Mouse (Mus musculus) left cerebral cortex, adult 8-10 months (tissue): ENCODE results near the gene Syngr2. TPM values are rescaled to one million over a fixed set of nuclear protein-coding genes. Genes with fewer than 3 reads are reported as not detected.
A peak's percentile ranks its signal among the peaks of the same experiment; 100 is the strongest.

ENCODE experiments used
- DNase-seq, 2 experiments: peaks; one replicate each; pipeline ENCODE4 v3.0.0; 2022; ENCODE audit warnings: low spot score in 2 of 2
- total RNA-seq, 4 experiments: library from RNA; stranded (reverse); gene quantifications; 2 replicates each; pipeline ENCODE4 v1.2.4; 2022

The Syngr2 gene
- 10 to 100 TPM; 12.2 to 23.8 (median 17.1) TPM for total RNA-seq

DNA sequence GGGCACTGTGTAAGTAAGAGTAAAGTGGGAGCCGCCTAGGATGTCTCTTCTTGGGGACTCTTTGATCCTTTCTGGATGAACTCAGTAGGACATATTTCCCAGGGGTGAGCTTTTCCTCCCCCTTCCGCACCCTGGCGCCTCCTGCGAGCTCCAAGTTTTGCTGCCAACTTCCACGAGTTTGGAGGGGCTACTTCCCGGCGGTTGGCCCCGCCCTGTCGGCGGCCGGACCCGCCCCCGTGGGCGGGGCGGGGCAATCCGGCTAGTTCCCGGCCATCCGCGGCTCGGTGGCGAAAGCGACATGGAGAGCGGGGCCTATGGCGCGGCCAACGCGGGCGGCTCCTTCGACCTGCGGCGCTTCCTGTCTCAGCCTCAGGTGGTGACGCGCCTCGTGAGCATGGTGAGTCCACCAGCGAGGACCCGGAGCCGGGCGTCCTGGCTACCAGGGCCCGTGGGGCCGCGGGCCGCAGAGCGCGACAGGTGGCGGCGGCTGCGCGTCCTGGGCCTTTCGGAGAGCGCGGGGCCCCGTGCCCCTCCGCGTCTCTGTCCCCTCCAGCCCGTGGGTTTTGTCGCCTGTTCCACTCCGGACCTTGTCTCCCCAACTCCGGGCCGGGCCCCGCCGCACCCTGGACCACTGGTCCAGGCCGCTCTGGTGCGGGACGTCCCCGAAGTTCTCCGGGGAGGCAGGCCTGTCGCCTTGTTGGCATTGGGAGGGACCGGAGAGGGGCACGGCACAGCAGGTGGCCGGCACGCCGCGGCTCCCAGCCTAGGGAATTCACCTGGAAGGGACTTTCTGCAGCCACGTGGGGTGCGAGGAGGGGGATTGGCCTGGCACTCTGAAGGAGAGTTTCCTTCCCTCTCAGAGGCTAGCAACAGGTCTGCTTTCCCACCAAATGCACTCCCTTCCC is at the start of gene Syngr2, which contains the start of gene Gm20708:
Syngr2 (plus strand) TSS at position 262 of the 905 bp plus-strand sequence.
Gm20708 (plus strand) TSS at position 262 of the 905 bp plus-strand sequence.
- no peak for DNase-seq

DNA sequence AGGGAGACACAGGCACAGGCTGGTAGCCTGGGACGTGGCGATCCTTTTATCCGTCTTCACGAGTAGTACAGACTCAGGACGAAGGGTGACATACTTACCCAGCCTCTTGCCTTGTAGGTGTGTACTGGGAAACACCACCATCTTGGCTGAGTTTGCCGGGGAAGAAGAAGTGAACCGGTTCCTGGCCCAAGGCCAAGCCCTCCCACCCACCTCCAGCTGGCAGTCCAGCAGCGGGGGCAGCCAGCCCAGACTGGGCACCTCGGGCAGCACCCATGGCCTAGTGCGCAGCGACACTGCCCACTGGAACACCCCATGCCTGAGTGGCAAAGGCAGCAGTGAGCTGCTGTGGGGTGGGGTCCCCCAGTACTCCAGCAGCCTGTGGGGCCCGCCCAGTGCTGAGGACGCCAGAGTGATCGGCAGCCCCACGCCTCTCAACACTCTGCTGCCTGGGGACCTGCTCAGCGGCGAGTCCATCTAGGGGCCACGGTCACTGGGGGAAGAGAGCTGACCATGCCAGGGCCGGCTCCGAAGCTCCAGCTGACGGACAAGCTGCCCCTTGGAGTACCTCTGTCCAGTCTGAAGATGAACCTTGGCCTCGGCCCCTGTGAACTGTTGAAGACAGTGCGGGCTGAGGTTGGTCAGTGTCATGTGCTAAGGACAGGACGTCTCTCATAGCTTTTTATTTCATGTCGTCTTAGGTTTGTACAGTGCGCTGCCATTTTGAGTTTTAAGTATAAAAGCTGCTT is 48.9 kb upstream of the Syngr2 start:
- DNase-seq: peak in 1 of 2 experiments; percentile 49

GRCm38 (mm10) chr11:117761801-117762200 is 47.7 kb upstream of the Syngr2 start:
- no peak for DNase-seq

- no peak for DNase-seq
Observed at GRCm38 (mm10) chr11:117762246-117762645, 47.2 kb upstream of the Syngr2 start.

DNA sequence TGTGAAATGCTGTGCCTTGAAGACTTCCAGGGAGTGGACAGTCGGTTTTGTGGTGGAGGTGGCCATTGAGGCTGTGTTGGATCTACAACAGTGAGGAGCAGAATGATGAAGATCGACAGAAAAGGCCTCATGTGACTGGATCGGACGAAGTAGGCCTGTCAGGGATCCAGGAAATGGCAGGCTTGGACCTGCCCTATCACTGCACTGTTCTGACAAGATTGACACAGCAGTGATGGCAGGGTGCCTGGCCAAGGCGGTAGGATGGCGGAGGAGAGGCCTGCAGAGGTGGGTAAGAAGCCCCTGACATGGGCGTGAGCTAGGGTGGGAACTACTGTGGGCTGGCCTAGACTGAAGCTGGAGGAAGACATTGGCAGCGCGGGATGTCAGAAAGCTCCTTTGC is 45.1 kb upstream of the Syngr2 start:
- no peak for DNase-seq

DNA sequence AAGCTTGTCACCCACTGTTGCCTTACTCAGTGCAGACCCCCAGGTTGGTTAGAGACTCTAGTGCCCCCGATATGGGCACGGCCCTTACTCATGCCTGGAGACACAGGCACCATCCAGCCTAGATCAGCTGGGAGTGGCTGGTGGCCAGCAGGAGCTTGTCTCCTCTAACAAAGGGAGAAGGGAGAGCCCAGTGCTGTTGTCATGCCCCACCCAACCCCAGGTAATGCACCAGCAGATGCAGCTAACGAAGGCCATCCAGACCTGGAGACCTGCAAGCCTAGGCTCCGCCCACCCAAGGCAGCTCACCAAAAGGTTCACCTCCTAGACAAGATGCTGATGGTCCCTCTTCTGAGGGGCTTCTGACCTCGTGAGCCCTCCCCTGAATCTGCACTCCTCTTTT is 44.1 kb upstream of the Syngr2 start:
- no peak for DNase-seq

- no peak for DNase-seq
Observed at GRCm38 (mm10) chr11:117766275-117766674, 43.2 kb upstream of the Syngr2 start.

GRCm38 (mm10) chr11:117768725-117769682 is 40.5 kb upstream of the Syngr2 start:
- DNase-seq: no peak

DNA sequence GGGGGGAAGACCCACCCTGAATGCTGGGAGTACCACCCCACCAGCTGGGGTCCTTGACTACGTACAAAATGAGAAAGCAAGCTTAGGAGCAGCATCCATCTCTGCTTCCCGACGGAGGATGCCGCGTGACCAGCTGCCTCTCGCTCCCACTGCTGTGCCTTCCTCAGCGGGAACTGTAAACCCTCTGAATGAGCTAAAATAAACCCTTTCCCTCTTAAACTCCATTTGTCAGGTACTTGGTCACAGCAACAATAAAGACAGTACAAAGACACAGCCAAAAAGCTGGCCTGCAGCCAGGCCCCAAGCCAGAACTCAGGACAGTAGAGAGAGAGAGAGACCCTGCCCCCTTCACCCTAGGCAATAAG is 39.8 kb upstream of the Syngr2 start:
- DNase-seq: no peak

GRCm38 (mm10) chr11:117770407-117770806 is 39.1 kb upstream of the Syngr2 start:
- DNase-seq: no peak

DNA sequence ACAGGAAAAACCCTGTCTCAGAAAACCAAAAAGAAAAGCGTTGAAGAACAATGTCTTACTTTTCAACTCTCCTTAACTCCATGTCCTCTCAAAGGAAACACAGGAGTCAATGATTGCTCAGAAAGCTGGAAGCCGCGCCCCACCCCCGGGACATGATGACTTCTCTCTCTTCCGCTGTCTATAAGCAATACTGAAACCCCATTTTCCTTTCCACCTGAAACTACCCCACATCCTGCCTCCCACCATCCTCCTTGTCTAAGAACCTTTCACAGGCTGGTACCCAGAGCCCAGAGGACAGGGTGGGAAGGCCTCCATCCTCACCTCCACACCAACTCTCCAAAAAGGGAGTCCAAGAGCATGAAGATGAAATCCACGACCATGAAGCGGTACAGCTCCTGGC is 37.1 kb upstream of the Syngr2 start:
- DNase-seq: no peak

- DNase-seq: no peak
Observed at GRCm38 (mm10) chr11:117774925-117775324, 34.5 kb upstream of the Syngr2 start.

DNA sequence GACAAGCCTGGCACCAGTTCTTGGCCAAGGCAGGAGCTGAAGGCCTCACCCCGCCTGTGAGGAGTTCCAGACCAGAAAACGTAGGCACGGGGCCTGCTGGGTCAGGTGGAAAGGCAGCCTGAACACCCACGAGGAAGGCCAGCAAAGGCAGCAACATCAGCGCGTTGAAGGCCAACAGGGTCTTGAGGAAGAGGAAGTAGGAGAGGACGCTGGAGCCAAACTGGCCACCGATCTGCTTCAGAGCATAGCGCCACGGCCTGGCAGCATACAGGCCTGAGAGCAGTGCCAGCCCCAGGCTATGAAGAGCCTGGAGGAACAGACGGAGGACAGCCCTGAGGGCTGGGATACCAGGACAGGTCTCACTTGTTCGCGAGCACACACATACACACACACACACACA is 33.9 kb upstream of the Syngr2 start:
- no peak for DNase-seq

DNA sequence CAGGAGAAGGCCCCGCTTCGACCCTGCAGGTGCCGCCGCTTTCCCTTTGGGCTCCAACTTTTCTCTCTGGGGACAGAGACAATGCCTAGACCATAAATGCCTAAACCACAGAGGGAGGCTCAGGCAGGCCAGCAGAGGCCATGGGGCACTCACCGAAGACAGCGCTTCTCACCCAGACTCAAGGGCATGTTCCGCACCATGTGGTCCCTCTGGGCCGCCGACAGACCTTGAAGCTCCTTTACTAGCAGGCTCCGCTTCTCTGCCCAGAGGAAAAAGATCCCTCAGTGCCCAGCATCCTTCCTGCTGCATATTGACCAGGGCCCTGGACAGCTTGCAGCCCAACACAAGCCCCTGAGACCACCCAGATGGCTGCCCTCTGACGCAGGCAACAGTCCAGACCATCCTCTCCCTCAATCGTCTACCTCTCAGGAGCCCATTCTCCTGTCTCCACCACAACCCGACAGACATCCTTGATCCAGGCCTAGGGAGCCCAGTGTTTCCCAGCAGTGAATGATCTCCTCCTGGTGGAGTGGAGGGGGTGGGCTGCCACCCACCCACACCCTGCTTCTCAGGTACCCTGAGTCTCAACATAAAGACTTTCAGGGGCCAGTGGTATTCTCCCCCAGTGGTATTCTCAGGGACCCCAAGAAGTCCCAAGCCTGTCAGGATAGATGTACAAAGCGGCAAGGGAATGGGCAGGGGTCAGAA is 33.2 kb upstream of the Syngr2 start:
- no peak for DNase-seq

DNA sequence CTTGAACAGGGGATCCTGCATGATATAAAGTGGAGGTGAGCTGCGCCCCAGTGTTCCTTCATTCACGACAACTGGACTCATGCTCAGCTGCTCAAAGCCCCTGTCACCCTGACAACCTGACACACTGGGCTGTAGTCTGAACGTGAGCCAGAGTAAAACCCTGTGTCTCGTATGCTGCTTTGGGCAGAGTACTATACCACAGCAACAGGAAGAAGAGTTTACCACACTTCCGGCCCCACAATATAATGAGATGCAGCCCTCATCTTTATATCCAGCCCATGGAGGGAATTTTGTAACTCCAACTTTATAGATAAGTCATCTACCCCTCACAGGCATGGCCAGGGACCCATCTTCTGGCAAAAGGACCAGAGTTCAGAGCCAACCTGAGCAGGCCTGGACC is 32.4 kb upstream of the Syngr2 start:
- no peak for DNase-seq

GRCm38 (mm10) chr11:117778031-117778430 is 31.4 kb upstream of the Syngr2 start:
- DNase-seq: no peak

DNA sequence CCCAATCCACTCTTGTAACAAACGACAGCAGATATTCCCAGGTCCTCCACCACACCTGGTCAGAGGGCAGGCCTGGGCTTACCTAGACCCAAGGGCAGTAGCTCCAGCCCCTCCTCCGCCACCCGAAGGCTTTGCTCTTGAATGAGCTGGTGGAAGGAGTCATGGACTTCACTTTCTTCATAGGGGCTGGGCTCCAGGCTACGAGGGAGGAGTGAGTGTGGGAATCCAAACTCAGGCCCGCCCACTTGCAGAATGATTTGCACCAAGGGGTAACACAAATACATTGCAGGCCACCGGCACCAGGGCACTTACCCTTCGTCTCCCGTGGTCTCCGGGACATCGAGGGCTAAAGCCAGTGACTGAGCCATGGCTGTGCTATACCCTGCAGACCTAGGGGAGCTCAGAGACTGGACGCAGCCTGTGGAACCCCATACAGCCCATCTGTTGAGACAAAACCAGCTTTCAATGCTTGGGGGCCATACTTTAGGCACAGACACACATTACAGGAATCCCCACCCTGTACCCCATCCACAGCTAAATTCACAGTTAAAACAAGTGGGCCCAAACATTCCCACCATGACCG is 30.5 kb upstream of the Syngr2 start:
- DNase-seq: no peak

- DNase-seq: no peak
Observed at GRCm38 (mm10) chr11:117779434-117780198, 29.9 kb upstream of the Syngr2 start.

DNA sequence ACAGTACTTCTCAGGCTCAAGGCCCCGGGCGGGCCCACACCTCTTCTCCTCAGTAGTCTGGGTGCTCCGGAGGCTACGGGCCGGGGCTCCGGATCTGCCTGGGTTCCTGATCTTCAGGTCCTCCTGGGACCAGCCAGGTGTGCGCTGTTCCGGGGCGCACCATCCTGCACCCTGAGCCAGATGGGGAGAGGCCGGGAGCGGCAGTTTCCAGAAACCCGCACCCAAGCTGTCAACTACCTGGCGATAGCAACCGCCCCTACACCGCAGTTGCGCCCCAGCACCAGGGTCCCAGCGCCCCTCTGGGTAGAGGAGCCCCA is 29.3 kb upstream of the Syngr2 start:
- no peak for DNase-seq
